Mouse (Mus musculus) heart, embryonic 10.5 days (tissue): ENCODE results near the gene Sh3yl1. TPM values are rescaled to one million over a fixed set of nuclear protein-coding genes. Genes with fewer than 3 reads are reported as not detected.

Experiments
- DNase-seq: peaks from one replicate; pipeline ENCODE4 v3.0.0-alpha.2; 2017; ENCODE audit warnings: low spot score
- H3K27ac ChIP-seq: fragments of 300-500 bp; sonication (generic); 2 replicates; pipeline ENCODE4 v1.5.1; 2016; ENCODE audit warnings: mild to moderate bottlenecking
- H3K27me3 ChIP-seq: fragments of 300-500 bp; sonication (generic); 2 replicates; pipeline ENCODE4 v1.6.1; 2016; ENCODE audit warnings: mild to moderate bottlenecking; ENCODE audit not compliant: poor library complexity, insufficient read depth, severe bottlenecking
- H3K36me3 ChIP-seq: fragments of 300-500 bp; sonication (generic); 2 replicates; pipeline ENCODE4 v1.6.1; 2016; ENCODE audit warnings: mild to moderate bottlenecking, moderate library complexity
- H3K4me1 ChIP-seq: fragments of 300-500 bp; sonication (generic); 2 replicates; pipeline ENCODE4 v1.6.1; 2016; ENCODE audit warnings: mild to moderate bottlenecking
- H3K4me3 ChIP-seq: fragments of 300-500 bp; sonication (generic); 2 replicates; pipeline ENCODE4 v1.5.1; 2016; ENCODE audit warnings: mild to moderate bottlenecking, moderate library complexity
- H3K9me3 ChIP-seq: fragments of 300-500 bp; sonication (generic); 2 replicates; pipeline ENCODE4 v1.6.1; 2016; ENCODE audit warnings: mild to moderate bottlenecking, moderate library complexity
- whole genome bisulfite sequencing: fragments of 180-500 bp; shearing (Covaris S2); methylation state at CpG from one replicate; pipeline ENCODE4 v1.1.7; 2016; 5-methylcytosine and 5-hydroxymethylcytosine counted together
- polyA plus RNA-seq: library from polyadenylated mRNA; unstranded; fragments of >200 nt; fragmentation: Nextera tagmentation; extraction: Ambion mirVana; gene quantifications from 2 replicates; pipeline ENCODE4 v1.2.1, GENCODE M21; 2016

The Sh3yl1 gene
- polyA plus RNA-seq = 11.3 and 11.5 TPM in 2 replicates

DNA sequence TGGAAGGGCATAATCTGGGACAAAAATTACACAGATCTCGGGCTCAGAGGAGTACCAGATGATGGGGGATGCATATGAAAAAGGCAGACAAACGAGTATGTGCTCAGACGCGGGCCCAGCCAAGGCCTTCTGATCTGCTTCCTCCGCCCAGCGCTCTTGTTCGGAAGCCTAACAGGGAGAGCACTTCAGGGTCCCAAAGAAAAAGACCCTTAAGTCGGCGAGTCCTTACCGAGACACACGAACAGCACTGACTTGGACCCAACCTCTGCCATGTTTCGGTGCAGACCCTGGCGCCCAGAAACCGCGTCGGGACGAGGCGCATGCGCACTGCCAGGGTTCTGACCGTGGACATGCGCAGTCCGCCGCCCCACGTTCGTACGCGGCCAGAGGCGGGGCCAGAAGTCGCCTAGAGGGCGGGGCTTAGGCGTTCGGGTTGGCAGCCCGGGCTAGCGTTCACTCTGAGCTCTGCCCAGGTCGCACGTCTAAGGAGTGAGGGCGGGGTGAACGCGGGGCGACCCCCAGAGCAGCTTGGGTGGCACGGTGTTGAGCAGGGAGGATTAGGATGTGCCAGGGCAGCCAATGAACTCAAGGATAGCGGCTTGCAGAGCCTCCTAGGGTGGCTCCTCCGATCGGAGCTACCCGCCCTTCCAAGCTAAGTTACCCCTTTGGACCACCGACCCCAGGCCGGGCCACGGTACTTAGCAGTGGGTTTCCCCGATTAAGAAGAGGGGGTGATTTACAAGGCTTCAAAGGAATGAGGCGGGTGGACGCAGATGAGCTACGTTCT lies at the start of gene Sh3yl1, which contains the start of gene Acp1:
Gene Sh3yl1 (plus strand): TSS at position 408 of the 787 bp plus-strand sequence.
Gene Acp1 (minus strand): TSS at position 329 of the 787 bp plus-strand sequence.
- peak; percentile 95 for DNase-seq
- Histone ChIP-seq H3K4me1 (peaks cover 6% of the 10 kb centered on the region), H3K4me3 (peak within 1 kb of the TSS; percentile 80), H3K27me3 (no peaks in the 10 kb centered on the region), H3K36me3 (0 out of 2 replicates have a peak, but pooled peaks cover 3% of the 10 kb centered on the region), H3K9me3 (no peaks in the 10 kb centered on the region), H3K27ac (peak within 1 kb of the TSS; percentile 91)
- WGBS = under 1% methylated on average over 52 of the region's 52 CpGs

DNA sequence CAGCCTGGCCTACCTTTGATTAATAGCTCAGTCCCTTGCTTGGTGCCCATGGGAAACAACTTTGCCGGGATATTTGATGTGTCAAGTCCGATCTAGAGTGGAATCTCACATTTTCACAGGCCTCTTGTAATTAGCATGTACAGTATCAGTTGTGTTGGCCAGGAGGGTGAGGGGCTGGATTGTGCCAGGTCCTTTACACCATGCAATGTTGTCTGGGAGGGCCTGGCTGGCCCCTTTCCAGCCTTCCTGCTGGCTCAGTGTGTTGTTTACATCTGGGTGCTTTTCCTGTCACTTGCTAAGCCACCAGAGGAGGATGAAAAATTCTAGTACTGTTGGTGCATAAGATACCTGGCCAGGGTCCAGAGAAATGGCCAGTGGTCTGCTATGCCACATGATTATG lies 47.1 kb upstream of the Sh3yl1 start:
- DNase-seq = no peak
- H3K4me3 ChIP-seq = no peak overlapping the region
- H3K9me3 ChIP-seq = no peaks in the 10 kb centered on the region
- WGBS = 79% methylated on average over 2 of the region's 2 CpGs
- 0 out of 2 replicates have a peak overlapping the region, but pooled peaks have one; percentile 29 for H3K27ac ChIP-seq
- H3K27me3 ChIP-seq = no peaks in the 10 kb centered on the region
- H3K4me1 ChIP-seq = peaks cover 10% of the 10 kb centered on the region
- no peaks in the 10 kb centered on the region for H3K36me3 ChIP-seq

DNA sequence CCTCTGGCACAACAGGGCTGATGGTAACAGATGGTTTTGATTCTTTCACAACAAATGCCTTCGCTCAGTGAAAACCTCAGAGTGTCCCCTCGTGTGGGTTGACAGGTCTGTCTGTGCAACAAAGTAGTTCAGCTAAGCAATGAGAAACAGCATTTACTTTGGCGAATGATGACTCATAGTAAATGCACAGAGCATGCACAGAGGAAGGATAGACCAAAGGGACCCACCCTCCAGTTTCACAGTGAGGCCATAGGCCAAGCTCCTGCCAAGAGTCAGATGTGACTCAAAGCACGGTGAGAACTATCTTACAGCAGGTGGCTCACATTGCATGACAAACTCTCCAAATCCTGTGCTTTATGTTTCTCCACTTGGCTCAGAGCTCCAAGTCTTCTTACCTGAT lies 45.7 kb upstream of the Sh3yl1 start:
- no peak for DNase-seq
- Histone ChIP-seq H3K27me3 (no peaks in the 10 kb centered on the region), H3K36me3 (no peaks in the 10 kb centered on the region), H3K4me1 (peaks cover 10% of the 10 kb centered on the region), H3K27ac (no peak overlapping the region), H3K4me3 (no peak overlapping the region), H3K9me3 (no peaks in the 10 kb centered on the region)
- 82% methylated on average over 4 of the region's 4 CpGs for WGBS

DNA sequence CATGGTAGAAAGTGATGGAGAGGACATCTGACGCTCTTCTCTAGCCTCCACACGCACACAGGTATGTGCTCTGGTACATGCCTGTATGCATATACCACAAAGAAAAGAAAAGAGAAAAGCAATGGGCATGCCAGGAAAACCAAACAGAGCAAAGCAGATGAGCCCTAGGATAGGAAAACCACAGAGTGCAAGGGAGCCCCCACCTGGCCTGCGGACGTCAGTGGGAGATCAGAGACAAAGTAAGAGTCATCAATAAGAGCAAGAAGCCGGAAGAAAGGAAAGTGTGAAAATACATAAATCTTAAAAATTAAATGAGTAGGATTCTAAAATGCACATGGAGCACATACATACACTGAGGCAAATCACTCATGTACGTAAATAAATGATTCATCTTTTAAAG lies 32.0 kb upstream of the Sh3yl1 start:
- Histone ChIP-seq H3K9me3 (no peaks in the 10 kb centered on the region), H3K27me3 (peaks cover 42% of the 10 kb centered on the region), H3K36me3 (no peaks in the 10 kb centered on the region), H3K4me1 (peaks cover 10% of the 10 kb centered on the region), H3K27ac (no peak overlapping the region), H3K4me3 (no peak overlapping the region)
- DNase-seq = no peak
- WGBS = 66% methylated on average over 6 of the region's 6 CpGs

DNA sequence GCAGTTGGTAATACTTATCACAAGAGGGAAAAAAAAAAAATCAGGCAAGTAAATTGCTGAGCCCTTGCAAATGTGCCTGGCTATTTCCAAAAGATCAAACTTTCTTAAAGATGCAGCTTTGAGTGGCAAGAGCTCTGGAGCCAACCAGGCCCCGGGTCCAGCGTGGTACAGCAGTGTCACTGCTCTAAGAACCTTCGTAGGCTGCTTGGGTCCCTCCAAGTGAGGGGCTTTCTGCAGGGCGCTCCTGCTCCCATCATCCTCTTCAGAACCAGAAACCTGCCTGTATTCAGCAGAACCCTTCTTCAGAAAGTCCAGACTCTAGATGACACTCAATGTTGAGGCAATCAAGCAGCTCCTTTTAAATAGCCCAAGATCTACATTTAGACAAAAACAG lies 27.9 kb upstream of the Sh3yl1 start:
- peak overlapping the region; percentile 68 for H3K4me3 ChIP-seq
- H3K4me1 ChIP-seq = peaks cover 14% of the 10 kb centered on the region
- H3K27ac ChIP-seq = no peak overlapping the region
- H3K27me3 ChIP-seq = peaks cover 74% of the 10 kb centered on the region
- no peaks in the 10 kb centered on the region for H3K9me3 ChIP-seq
- WGBS = 22% methylated on average over 4 of the region's 4 CpGs
- DNase-seq = no peak
- no peaks in the 10 kb centered on the region for H3K36me3 ChIP-seq

DNA sequence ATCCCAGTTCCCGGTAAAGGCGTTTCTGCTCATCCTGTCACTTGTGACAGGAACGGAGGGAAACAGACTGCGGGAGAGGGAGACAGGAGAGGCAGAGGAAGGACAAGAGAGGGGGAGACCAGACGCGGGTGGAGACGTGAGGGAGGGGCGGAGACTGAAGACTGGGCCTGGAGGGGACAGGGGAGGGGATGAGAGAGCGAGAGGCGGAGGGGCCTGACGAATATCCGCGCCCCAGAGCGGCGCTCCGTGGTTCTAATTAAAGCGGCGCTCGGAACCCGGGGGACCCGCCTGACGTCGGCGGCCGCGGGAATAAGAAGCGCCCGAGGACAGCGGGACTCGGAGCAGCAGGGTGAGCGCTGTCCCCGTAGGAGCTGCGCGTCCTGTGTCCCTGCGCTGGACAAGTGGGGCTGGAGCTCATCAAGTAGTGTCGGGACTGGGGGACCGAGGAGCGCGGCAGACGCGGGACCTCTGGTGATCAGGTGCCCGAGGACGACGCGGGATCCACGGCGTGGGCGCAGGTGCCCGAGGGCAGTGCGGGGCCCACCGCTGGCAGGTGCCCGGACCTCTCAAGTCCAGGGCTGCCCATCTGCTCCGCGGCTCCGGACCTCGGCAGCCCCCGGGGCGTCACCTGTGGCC lies 27.4 kb upstream of the Sh3yl1 start, which contains the start of gene Alkal2:
Gene Alkal2 (plus strand): TSS at position 337 of the 636 bp plus-strand sequence.
- H3K4me3 ChIP-seq = peak within 1 kb of the TSS; percentile 68
- DNase-seq = no peak
- peaks cover 14% of the 10 kb centered on the region for H3K4me1 ChIP-seq
- no peaks in the 10 kb centered on the region for H3K36me3 ChIP-seq
- WGBS = 1% methylated on average over 57 of the region's 58 CpGs
- no peaks in the 10 kb centered on the region for H3K9me3 ChIP-seq
- H3K27ac ChIP-seq = no peak within 1 kb of the TSS
- peaks cover 74% of the 10 kb centered on the region for H3K27me3 ChIP-seq

DNA sequence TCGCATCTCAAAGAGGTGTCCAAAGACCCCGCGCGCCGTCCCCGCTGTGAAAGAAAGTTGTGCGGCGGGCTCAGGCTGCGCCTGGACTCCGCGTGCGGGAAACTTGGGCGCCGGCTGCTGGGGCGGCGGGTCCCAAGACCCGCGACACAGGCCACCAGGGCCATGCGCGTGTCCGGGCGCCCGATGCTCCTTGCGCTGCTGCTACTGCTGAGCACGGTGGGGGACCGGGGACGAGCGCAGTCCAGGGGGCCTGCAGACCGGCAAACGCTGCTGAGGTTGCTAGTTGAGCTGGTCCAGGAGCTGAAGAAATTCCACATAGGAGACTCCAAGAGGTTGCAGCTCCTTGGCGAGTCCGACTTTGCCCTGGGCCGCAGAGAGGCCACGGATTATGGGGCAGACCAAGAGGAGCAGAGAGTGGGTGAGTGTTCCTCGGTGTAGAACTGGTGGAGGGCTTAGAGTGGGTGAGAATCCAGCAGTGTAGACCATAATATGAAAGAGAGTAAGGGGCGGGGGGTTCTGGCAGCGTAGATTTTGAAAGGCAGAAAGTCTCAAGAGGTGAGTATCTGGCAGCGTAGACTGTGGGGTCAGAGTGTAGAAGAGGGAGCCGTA lies 26.7 kb upstream of the Sh3yl1 start:
- Histone ChIP-seq H3K27me3 (peaks cover 69% of the 10 kb centered on the region), H3K9me3 (no peaks in the 10 kb centered on the region), H3K4me1 (peaks cover 14% of the 10 kb centered on the region), H3K4me3 (peak overlapping the region; percentile 68), H3K36me3 (no peaks in the 10 kb centered on the region), H3K27ac (no peak overlapping the region)
- no peak for DNase-seq
- 9% methylated on average over 39 of the region's 39 CpGs for WGBS

DNA sequence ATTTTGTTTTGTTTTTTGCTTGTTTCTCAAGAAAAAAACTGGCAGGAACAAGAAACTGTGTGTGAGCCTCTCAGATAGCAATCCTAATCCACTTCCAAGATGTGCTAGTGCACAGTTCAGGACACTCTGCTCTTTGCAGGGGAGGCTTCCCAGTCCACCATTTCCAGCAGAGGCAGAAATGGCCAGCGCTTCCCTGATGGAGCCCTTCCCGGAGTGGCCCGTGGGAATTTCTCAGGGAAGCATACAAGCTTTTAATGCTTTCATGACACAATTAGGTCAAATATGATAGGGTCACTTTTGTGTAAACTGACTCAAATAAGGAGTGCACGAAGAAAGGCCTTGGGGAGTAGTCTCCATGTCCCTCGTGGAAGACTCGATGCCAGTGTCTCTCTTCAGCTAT lies 25.6 kb upstream of the Sh3yl1 start:
- no peak for DNase-seq
- no peaks in the 10 kb centered on the region for H3K36me3 ChIP-seq
- H3K4me1 ChIP-seq = peaks cover 14% of the 10 kb centered on the region
- WGBS = 82% methylated on average over 6 of the region's 6 CpGs
- H3K27ac ChIP-seq = no peak overlapping the region
- peaks cover 62% of the 10 kb centered on the region for H3K27me3 ChIP-seq
- no peak overlapping the region for H3K4me3 ChIP-seq
- H3K9me3 ChIP-seq = no peaks in the 10 kb centered on the region

DNA sequence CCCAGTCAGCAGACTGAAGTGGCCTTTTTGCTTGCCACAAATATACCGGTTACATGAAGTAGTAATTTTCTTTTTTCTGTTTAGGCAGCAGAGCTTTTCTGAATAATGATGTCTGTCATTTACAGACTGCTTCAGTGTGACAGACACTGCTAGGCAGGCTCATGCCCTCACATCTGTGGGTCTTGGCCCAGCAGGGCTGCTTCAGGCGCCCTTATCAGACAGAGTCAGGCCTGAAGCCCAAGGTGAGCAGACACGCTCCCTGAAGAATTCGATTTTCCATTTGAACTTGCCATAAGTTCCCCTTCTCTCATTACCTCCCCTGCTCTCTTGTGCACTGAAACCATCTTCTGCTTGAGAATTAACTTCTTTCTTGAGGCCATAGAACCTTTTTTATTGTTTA lies 23.5 kb upstream of the Sh3yl1 start:
- 75% methylated on average over 4 of the region's 4 CpGs for WGBS
- H3K27me3 ChIP-seq = peaks cover 46% of the 10 kb centered on the region

DNA sequence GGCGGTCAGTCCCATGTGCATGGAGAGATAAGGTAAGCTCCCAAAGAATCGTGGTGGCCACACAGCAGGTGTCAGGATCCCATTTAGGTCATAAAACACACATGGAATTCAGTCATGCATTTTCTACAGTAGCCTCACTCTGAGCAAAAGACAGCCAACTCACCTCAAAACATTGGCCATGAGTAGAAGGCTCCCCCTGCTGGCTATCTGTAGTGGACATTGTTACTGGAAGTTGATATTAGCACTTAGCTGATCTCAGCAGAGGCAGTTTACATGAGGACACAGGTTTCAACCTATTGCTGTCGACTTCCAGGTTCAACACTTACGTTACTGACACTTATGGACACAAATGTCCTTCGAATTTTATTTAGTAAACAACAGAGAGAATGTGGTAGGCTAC lies 21.4 kb upstream of the Sh3yl1 start:
- peaks cover 6% of the 10 kb centered on the region; the same call in 1 of the 2 replicates for H3K36me3 ChIP-seq
- no peak overlapping the region for H3K4me3 ChIP-seq
- no peak for DNase-seq
- no peaks in the 10 kb centered on the region for H3K9me3 ChIP-seq
- peaks cover 26% of the 10 kb centered on the region for H3K27me3 ChIP-seq
- H3K27ac ChIP-seq = no peak overlapping the region
- 36% methylated on average over 5 of the region's 5 CpGs for WGBS
- H3K4me1 ChIP-seq = no peaks in the 10 kb centered on the region

More for the DNA sequence above, 23.5 kb upstream of the Sh3yl1 start:
- Histone ChIP-seq H3K4me1 (peaks cover 14% of the 10 kb centered on the region), H3K27ac (no peak overlapping the region), H3K36me3 (no peaks in the 10 kb centered on the region), H3K4me3 (no peak overlapping the region), H3K9me3 (no peaks in the 10 kb centered on the region)
- DNase-seq = no peak

DNA sequence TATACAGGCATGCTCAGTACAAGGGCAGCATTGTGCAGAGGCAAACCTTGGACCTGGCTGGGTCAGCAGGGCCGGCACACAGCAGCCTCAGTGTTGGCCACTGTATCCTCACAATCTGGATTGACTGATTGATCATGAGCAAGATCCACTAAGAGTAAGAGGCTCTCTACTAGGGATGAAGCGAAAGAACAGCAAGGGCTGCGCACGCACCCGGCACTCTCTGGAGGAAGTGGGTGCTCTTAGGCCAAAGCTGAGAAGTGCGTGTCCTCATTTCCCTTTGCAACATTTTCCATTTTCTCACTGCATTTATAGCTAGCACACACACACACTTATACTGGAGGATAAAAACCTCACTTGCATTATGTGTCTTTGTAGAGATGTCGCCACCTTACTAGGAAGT lies 20.0 kb upstream of the Sh3yl1 start:
- no peak overlapping the region for H3K27ac ChIP-seq
- DNase-seq = no peak
- H3K36me3 ChIP-seq = peaks cover 9% of the 10 kb centered on the region; the same call in 1 of the 2 replicates
- H3K4me3 ChIP-seq = no peak overlapping the region
- WGBS = 79% methylated on average over 7 of the region's 7 CpGs
- H3K27me3 ChIP-seq = peaks cover 12% of the 10 kb centered on the region
- H3K4me1 ChIP-seq = no peaks in the 10 kb centered on the region
- no peaks in the 10 kb centered on the region for H3K9me3 ChIP-seq

DNA sequence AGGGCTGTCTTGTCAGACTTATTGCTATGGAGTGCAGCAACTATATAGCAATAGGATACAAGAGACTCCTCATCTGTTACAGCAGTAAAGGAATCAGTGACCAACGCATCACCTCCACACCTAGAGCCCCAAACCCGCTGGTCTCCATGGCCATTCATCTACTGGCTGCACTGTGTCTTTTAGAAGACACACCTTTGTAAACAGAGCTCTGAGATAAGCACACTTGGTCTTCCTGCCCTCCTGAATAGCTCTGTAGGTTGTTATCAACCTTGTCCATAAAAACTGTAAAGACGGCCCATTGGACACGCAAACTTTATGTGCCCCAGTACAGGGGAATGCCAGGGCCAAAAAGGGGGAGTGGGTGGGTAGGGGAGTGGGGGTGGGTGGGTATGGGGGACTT lies 14.4 kb upstream of the Sh3yl1 start:
- Histone ChIP-seq H3K27me3 (no peaks in the 10 kb centered on the region), H3K36me3 (peaks cover 38% of the 10 kb centered on the region), H3K4me1 (no peaks in the 10 kb centered on the region), H3K9me3 (no peaks in the 10 kb centered on the region), H3K4me3 (no peak overlapping the region), H3K27ac (no peak overlapping the region)
- no peak for DNase-seq
- 83% methylated on average over 4 of the region's 4 CpGs for WGBS

DNA sequence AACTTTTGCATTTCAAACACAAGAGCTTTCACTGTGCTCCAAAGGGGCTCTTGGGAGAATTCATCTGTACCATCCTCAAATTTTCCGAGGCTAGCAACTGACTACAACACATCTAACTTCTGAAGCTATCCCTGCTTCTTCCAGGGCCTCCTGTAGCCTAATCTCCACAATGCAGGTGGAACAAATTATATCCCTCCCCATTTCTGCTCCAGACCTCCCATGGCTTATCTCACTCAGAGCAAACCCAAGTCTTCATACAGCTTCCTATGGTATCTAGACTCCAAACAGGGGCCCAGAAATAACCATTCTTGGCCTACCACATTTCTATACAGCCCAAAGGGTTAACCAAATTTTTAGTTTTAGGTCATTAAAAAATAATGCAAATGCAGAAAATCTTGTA lies 2.8 kb upstream of the Sh3yl1 start:
- no peak for DNase-seq
- Histone ChIP-seq H3K4me3 (no peak overlapping the region), H3K27ac (no peak overlapping the region), H3K27me3 (no peaks in the 10 kb centered on the region), H3K36me3 (peaks cover 18% of the 10 kb centered on the region), H3K9me3 (no peaks in the 10 kb centered on the region), H3K4me1 (peaks cover 6% of the 10 kb centered on the region)
- WGBS = 81% methylated on average over 1 of the region's 1 CpGs
